Mouse (Mus musculus) G1E (cell line): ENCODE results near the gene Clec16a. TPM values are rescaled to one million over a fixed set of nuclear protein-coding genes. Genes with fewer than 3 reads are reported as not detected.

Experiments used
- ATAC-seq: 2 replicates; pipeline ENCODE4 v1.8.0; 2016; ENCODE audit warnings: mild to moderate bottlenecking; ENCODE audit not compliant: insufficient number of reproducible peaks, poor library complexity, low FRiP score, severe bottlenecking; ENCODE audit errors: extremely low read depth
- DNase-seq: peaks from one replicate; pipeline ENCODE4 v3.0.0; 2012; ENCODE audit warnings: low spot score
- H3K27me3 ChIP-seq: 2 replicates; pipeline ENCODE4 v1.6.1; 2012; ENCODE audit warnings: mild to moderate bottlenecking, low read length, inconsistent platforms; ENCODE audit not compliant: insufficient read depth
- H3K36me3 ChIP-seq: replicated peaks from 2 replicates; pipeline ENCODE3; 2012; ENCODE audit warnings: mild to moderate bottlenecking, inconsistent platforms
- H3K4me1 ChIP-seq: 2 replicates; pipeline ENCODE4 v1.6.1; 2012; ENCODE audit warnings: low read depth, low read length, inconsistent platforms, mixed read lengths; ENCODE audit not compliant: insufficient read depth
- H3K4me3 ChIP-seq: 2 replicates; pipeline ENCODE4 v1.5.1; 2012; ENCODE audit warnings: low read depth, mild to moderate bottlenecking, inconsistent platforms, low read length, moderate library complexity, mixed read lengths
- H3K9me3 ChIP-seq: replicated peaks from 2 replicates; pipeline ENCODE4 v1.6.1; 2012; ENCODE audit warnings: inconsistent platforms
- CTCF ChIP-seq: IDR thresholded peaks from 2 replicates; pipeline ENCODE4 v1.5.1; 2012; ENCODE audit warnings: low read depth, low read length, inconsistent platforms, mixed read lengths
- GATA1 ChIP-seq: IDR thresholded peaks from 2 replicates; pipeline ENCODE4 v1.6.1; 2012; ENCODE audit warnings: borderline replicate concordance, low read length, inconsistent platforms, mixed read lengths
- GATA2 ChIP-seq: IDR thresholded peaks from 2 replicates; pipeline ENCODE4 v1.6.1; 2012; ENCODE audit warnings: low read depth, low read length, inconsistent platforms, borderline replicate concordance
- POLR2AphosphoS5 ChIP-seq: IDR thresholded peaks from 2 replicates; pipeline ENCODE4 v1.6.1; 2012; ENCODE audit warnings: low read depth, low read length, inconsistent platforms; ENCODE audit not compliant: insufficient replicate concordance
- TAL1 ChIP-seq: conservative IDR thresholded peaks from 2 replicates; pipeline ENCODE4 v1.6.1; 2012; ENCODE audit warnings: low read depth, low read length, inconsistent platforms, mixed read lengths
- polyA plus RNA-seq: library from polyadenylated mRNA; stranded (reverse); fragments of >175 nt; gene quantifications from 2 replicates; pipeline ENCODE4 v1.2.3, GENCODE M21; 2012
- total RNA-seq, 2 experiments: library from RNA; stranded (forward) in 1 of 2; stranded (reverse) in 1 of 2; fragments of 200-1000 nt in 1 of 2; fragments of >200 nt in 1 of 2; fragmentation: Nextera tagmentation in 1 of 2; gene quantifications; 2 replicates each; pipeline ENCODE4 v1.2.3; 2014 to 2017

The Clec16a gene
- total and polyA plus RNA-seq, 3 experiments = 12.6 to 47.9 (median 18.1) TPM

- DNase-seq (no peak), ATAC-seq (no peak)
- no peaks in the 10 kb centered on the region for H3K27me3 ChIP-seq
- H3K4me3 ChIP-seq = no peak overlapping the region
- H3K9me3 ChIP-seq = no peaks in the 10 kb centered on the region
- TF ChIP-seq TAL1 (no peak), GATA2 (no peak), GATA1 (no peak), POLR2AphosphoS5 (no peak), CTCF (no peak)
- peaks cover 54% of the 10 kb centered on the region for H3K36me3 ChIP-seq
- H3K4me1 ChIP-seq = peaks cover 5% of the 10 kb centered on the region; the same call in 1 of the 2 replicates
Observed at GRCm38 (mm10) chr16:10620961-10621614, 75.9 kb downstream of the Clec16a start.

GRCm38 (mm10) chr16:10621710-10622109 lies 76.6 kb downstream of the Clec16a start:
- TF ChIP-seq TAL1 (no peak), GATA1 (no peak), GATA2 (no peak)
- DNase-seq = no peak
- H3K4me1 ChIP-seq = peaks cover 7% of the 10 kb centered on the region; the same call in 1 of the 2 replicates
- no peak overlapping the region for H3K4me3 ChIP-seq
- no peaks in the 10 kb centered on the region for H3K9me3 ChIP-seq
- H3K27me3 ChIP-seq = no peaks in the 10 kb centered on the region
- H3K36me3 ChIP-seq = peaks cover 55% of the 10 kb centered on the region
- ATAC-seq = no peak

- ATAC-seq = no peak
- peaks cover 66% of the 10 kb centered on the region for H3K36me3 ChIP-seq
- H3K27me3 ChIP-seq = no peaks in the 10 kb centered on the region
- H3K9me3 ChIP-seq = no peaks in the 10 kb centered on the region
- no peak for DNase-seq
- TF ChIP-seq TAL1 = no peak
- TF ChIP-seq CTCF = no peak
- TF ChIP-seq GATA1 = no peak
- no peak for TF ChIP-seq GATA2
- no peak for TF ChIP-seq POLR2AphosphoS5
- no peak overlapping the region for H3K4me3 ChIP-seq
- H3K4me1 ChIP-seq = peaks cover 41% of the 10 kb centered on the region
Observed at GRCm38 (mm10) chr16:10626116-10626515, 81.0 kb downstream of the Clec16a start.

- Histone ChIP-seq H3K27me3 (no peaks in the 10 kb centered on the region), H3K36me3 (peaks cover 57% of the 10 kb centered on the region), H3K9me3 (no peaks in the 10 kb centered on the region), H3K4me3 (no peak overlapping the region), H3K4me1 (peaks cover 37% of the 10 kb centered on the region)
- ATAC-seq = no peak
- DNase-seq = no peak
- no peak for TF ChIP-seq POLR2AphosphoS5
- TF ChIP-seq TAL1 = no peak
- TF ChIP-seq GATA1 = no peak
- no peak for TF ChIP-seq CTCF
- no peak for TF ChIP-seq GATA2
Observed at GRCm38 (mm10) chr16:10627136-10627668, 82.1 kb downstream of the Clec16a start.

GRCm38 (mm10) chr16:10628030-10628555 lies 83.0 kb downstream of the Clec16a start:
- Histone ChIP-seq H3K36me3 (peaks cover 57% of the 10 kb centered on the region), H3K4me1 (peaks cover 37% of the 10 kb centered on the region), H3K4me3 (no peak overlapping the region), H3K9me3 (no peaks in the 10 kb centered on the region), H3K27me3 (no peaks in the 10 kb centered on the region)
- DNase-seq (no peak), ATAC-seq (peak; percentile 28; the same call in 1 of the 2 replicates)
- no peak for TF ChIP-seq GATA1

- DNase-seq = no peak
- peak; percentile 40 for ATAC-seq
- no peak for TF ChIP-seq CTCF
- no peak for TF ChIP-seq GATA2
- no peak for TF ChIP-seq POLR2AphosphoS5
- TF ChIP-seq GATA1 = no peak
- TF ChIP-seq TAL1 = no peak
Observed at GRCm38 (mm10) chr16:10628960-10629359, 83.8 kb downstream of the Clec16a start.

GRCm38 (mm10) chr16:10629361-10629760 lies 84.2 kb downstream of the Clec16a start:
- Histone ChIP-seq H3K36me3 (peaks cover 62% of the 10 kb centered on the region), H3K4me1 (peaks cover 43% of the 10 kb centered on the region)

More at GRCm38 (mm10) chr16:10628960-10629359, 83.8 kb downstream of the Clec16a start:
- H3K4me3 ChIP-seq = peak overlapping the region; percentile 20; the same call in 1 of the 2 replicates
- H3K4me1 ChIP-seq = peaks cover 40% of the 10 kb centered on the region
- no peaks in the 10 kb centered on the region for H3K27me3 ChIP-seq
- peaks cover 60% of the 10 kb centered on the region for H3K36me3 ChIP-seq
- H3K9me3 ChIP-seq = no peaks in the 10 kb centered on the region

More at GRCm38 (mm10) chr16:10629361-10629760, 84.2 kb downstream of the Clec16a start:
- TF ChIP-seq GATA1 (no peak), POLR2AphosphoS5 (no peak), GATA2 (no peak), CTCF (no peak), TAL1 (no peak)
- DNase-seq (no peak), ATAC-seq (no peak)
- Histone ChIP-seq H3K9me3 (no peaks in the 10 kb centered on the region), H3K4me3 (no peak overlapping the region; the same call in 1 of the 2 replicates), H3K27me3 (no peaks in the 10 kb centered on the region)
